Mouse (Mus musculus) c-Kit-positive CD71-negative TER-119-negative erythroid progenitor cells, embryonic 14.5 days (primary cell): ENCODE data around the gene Nrxn1.

Experiments used
- DNase-seq: peaks from one replicate; pipeline ENCODE4 v3.0.0-alpha.2; 2013; ENCODE audit warnings: low read depth

Gene Nrxn1

GRCm38 (mm10) chr17:90662318-90662717 is 430.6 kb downstream of the Nrxn1 start:
- DNase-seq: no peak

DNA sequence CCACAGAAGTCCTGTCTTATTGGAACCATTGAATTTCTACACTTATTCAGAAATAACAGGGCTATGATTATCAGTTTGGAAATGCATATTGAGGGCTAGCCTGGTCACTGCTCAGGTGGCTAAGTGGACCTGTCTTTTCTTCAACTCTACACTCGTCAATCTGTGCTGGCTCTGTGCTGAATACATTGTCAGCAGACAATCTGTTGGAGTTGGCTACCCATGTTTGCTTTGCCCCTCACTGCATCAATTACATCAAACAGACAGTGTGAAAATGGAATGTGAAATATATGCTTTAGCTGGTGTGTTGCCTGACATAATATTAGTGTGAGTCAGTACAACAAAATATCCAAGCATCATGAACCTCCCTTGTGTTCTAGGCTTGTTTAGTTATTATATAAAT is 438.4 kb downstream of the Nrxn1 start:
- DNase-seq: no peak

DNA sequence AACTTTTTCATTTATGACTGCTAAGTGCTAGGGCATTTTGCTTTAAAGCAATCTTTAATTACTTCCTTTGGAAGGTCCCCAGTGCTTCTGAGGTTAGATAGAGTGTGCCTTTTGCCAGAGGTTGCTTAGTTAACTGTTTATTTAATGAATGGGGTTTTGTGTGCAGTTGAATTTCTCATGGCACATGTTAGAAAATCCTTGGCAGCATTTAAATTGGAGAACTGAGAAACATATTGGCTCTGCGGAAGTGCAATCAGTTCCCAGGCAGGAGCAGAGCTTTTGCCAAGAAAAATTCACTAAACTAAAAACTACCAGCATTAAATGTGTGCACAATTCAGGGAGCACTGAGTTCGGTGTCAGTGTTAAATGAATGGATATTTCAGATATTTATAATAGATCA is 439.5 kb downstream of the Nrxn1 start:
- no peak for DNase-seq

GRCm38 (mm10) chr17:90650279-90650678 is 442.6 kb downstream of the Nrxn1 start:
- DNase-seq: no peak

DNA sequence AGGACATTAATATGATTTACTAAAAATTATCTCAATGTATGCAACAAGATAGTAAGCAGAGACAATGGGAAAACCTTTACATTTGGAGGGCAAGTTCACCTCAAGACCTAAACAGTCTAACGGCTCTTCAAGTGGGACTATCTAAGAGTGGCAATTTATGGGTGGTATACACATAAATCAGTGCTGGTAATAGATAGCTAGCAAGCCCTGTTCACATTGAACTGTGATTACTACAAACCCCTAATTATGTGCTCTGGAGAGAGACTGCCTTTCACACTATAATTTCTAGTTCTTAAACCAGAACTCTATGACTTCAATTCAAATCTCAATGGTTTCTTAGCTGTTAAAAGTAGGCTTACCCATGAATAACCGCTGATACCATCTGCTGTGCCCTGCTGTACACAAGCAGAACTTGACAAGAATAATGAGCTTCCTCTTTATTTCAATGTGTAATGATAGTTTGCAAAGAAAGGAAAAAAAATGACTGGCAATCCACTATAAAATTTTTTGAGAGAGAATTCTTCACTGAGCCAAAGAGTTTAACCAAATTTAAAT is 453.8 kb downstream of the Nrxn1 start:
- no peak for DNase-seq

- DNase-seq: no peak
These were observed 454.6 kb downstream of the Nrxn1 start for GRCm38 (mm10) chr17:90638183-90638727.

DNA sequence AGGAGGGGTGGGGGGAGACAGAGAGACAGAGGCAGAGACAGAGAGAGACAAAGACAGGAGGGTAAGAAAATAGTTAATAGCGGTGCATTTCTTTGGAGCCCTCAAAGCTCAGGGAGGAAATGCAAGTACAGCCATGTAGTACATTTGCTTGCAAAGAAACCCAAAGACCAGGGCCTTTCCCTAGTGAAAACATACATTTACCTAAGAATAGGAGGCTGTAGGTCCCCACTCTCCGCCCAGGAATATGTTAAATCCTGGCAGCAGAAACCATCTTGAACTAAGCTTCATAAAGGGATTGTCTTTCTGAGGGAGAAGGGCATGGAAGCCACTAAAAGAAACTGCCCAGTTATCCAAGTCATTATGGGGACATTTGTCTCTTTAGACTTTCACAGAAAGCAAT is 461.5 kb downstream of the Nrxn1 start:
- no peak for DNase-seq

- no peak for DNase-seq
These were observed 463.0 kb downstream of the Nrxn1 start for GRCm38 (mm10) chr17:90629851-90630250.

- no peak for DNase-seq
These were observed 464.4 kb downstream of the Nrxn1 start for GRCm38 (mm10) chr17:90628469-90628868.

GRCm38 (mm10) chr17:90628004-90628403 is 464.9 kb downstream of the Nrxn1 start:
- DNase-seq: no peak

DNA sequence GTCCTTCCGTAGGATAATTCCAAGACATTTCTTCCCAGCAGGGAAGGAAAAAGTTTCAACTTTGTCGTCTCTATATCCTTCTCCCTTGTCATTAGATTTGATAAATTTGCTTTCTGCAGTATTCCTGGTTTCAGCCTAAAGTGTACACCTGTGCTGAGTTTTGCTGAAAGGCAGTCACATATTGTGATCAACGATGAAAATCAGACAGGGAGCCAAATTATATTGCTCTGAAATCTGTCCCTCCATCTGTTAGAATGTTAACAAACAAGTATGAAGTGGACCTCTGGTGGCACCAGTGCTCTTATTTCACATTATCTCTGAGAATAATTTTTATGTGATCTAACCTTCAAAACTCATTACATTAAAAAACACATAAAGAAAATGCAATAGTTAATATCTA is 465.5 kb downstream of the Nrxn1 start:
- no peak for DNase-seq

DNA sequence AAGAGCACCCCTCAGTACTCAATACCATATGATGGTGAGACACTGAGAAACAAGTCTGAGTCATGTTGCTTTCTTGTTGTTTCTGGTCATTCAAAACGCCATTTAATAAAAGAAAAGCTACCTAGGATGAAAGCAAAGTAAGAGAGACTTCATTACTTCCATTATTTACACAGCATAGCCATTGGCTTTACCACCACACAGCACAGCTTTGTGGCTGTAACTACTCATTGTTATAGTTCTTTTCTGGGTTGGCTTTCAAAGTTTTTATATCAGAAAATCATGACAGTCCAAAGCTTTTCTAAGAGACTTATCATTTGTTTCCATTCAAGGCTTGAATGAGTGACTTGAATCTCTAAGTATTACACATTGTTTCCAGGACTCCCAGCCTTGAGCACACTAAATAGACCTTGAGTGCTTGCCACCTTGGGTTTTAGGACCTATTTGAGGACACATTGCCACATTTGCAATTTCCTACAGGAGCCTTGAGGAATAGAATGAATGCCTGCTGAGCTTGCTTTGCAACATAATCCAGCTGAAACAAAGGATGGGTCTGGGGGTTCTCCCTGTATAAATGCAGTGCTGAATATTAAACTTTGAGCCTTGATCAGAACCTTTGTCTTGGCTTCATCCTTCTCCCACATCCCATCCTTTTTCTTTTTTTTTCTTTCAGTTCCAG is 468.1 kb downstream of the Nrxn1 start:
- no peak for DNase-seq

- no peak for DNase-seq
These were observed 471.0 kb downstream of the Nrxn1 start for GRCm38 (mm10) chr17:90621828-90622227.

DNA sequence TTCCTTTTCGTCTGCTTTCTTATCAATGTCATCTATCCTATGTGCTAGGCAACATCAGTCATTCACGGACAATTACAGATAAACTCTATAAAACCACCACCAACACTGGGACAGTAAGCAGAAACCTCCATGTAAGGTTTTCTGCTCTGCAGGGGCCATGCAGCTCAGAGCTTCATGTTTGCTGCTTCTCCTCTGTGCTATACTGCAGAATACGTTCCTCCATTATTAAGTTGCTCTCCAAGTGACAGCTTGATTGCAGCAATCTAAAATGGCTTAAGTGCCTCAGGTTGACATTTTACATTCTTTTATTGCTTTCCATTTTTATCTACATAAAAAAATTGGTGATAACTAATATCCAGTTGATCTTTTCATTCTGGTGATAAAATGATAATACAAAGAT is 477.9 kb downstream of the Nrxn1 start:
- no peak for DNase-seq

- no peak for DNase-seq
These were observed 485.5 kb downstream of the Nrxn1 start for GRCm38 (mm10) chr17:90607427-90607806.

DNA sequence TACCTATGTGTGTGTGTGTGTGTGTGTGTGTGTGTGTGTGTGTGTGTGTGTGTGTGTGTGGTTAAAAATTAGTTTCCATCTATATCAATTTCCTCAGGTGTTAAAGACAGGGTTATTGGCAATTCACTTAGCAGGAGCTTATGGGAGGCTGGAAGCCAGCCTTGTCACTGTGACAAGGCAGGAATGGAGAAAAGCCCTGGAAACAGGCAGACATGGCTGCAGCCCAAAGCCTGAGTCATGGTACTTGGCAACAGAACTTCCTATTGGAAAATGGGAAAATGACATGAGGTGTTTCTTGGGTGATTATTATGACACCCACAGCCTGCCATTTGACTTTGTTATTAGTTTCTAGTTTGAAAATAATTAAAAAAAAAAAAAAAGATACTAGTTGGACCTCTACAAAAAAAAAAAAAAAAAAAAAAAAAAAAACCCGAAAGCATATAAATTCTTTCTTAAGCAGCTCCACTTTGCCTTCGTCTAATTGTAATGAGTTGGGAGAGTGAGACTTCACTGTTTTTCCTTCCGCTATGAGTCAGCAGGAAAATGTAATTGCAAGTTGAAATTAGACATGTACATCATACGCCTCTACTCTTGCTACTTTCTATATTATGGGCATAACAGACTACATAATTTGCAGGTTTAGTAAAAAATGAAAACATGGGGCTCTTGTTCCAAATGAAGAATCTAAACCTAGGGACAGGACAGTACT is 486.0 kb downstream of the Nrxn1 start:
- no peak for DNase-seq

- no peak for DNase-seq
These were observed 493.0 kb downstream of the Nrxn1 start for GRCm38 (mm10) chr17:90599570-90600524.

DNA sequence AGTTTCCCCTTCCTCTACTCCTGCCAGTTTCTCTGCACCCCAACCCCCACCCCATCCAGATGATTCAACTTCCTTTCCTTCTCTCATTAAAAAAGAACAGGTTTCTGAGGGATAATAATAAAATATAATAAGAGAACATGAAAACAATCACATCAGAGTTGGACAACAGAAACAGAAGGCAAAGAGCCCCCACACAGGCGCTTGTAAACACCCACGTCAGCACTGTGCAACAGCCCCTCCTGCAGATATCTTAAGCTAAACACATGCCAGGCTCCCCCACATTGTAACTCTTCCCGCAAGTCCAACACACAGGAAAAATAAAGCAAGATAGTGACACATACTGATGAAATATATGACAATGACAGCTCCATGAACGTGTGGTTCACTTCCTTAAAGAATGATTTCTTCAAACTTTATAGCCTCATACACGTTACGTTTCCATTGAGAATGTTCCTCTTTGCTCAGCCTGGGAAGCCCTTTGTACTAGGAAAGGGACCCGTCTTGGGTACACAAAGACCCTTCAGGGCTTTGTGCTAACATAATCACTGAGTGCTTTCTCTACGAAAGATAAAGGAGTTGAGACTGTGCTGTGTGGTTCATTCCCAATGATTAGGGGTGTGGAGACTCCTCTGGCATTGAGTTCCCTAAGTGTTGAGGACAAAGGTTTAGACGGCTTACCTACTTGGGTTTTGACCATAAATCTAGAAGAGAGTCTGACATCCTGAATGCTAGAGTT is 497.9 kb downstream of the Nrxn1 start:
- no peak for DNase-seq

- no peak for DNase-seq
These were observed 506.0 kb downstream of the Nrxn1 start for GRCm38 (mm10) chr17:90586891-90587290.

DNA sequence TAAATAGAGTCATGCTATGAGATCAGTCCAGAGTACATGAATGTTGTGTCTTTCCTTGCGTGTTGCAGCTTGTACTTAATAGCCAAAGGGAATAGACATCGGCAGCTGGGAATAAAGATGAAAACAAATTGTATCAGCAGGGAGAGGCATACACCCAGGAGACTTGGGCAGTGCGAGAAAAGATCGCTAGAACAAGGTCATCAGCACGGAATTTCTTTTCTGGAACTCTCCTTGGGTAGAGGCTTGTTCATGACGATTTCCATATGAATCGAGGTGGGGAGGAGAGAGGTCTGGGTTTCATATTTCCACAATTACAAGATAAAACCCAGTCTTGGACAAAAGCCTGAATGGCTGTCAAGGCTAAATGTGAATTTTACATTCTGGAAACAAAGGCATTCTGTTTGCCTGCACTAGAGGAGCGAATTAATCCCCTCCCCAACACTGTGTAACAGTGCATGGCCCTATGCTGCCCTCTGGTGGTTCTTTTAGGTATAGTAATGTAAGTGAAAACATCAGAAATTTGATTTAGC is 508.1 kb downstream of the Nrxn1 start:
- peak; percentile 35 for DNase-seq
